Mouse (Mus musculus): Measurements from ENCODE around the gene Ccnk.

GRCm38 (mm10) chr12:108234832-108235602, 55.6 kb downstream of the Ccnk start:
- TF ChIP-seq CTCF (IDR thresholded peaks at IDR 0.05; ENCODE audit: control insufficient read depth, insufficient read depth, insufficient replicate concordance, low read depth, low read length) (no peak), POLR2A (IDR thresholded peaks at IDR 0.05; ENCODE audit: control insufficient read depth, low read depth, low read length) (no peak)

Data from testis, adult 2 months (tissue).